In genomic region chr4:36698888-36699287, GRCm38 (mm10) we compare ENCODE assay signal across 25 mouse cellular contexts.
"Had no signal": no experiment of that assay in that cellular context is flagged by ENCODE, and none has a peak within 500 bp of the region (broad histone marks: within the 10 kb centered on the region; RNA-seq: fewer than 3 reads in every experiment).

No protein-coding gene starts in this region.

- H3K9ac ChIP-seq: heart, embryonic 12.5 days; hindbrain, embryonic 12.5 days; hindbrain, embryonic 14.5 days; kidney, embryonic 15.5 days; limb, embryonic 12.5 days had no signal

- H3K27me3 ChIP-seq: heart, embryonic 12.5 days; hindbrain, embryonic 12.5 days; kidney, embryonic 15.5 days; limb, embryonic 12.5 days had no signal

- H3K9me3 ChIP-seq: heart, embryonic 10.5 days; heart, embryonic 12.5 days; hindbrain, embryonic 10.5 days; hindbrain, embryonic 12.5 days; kidney, embryonic 15.5 days; limb, embryonic 10.5 days; limb, embryonic 12.5 days had no signal

- H3K36me3 ChIP-seq: heart, embryonic 10.5 days; heart, embryonic 12.5 days; hindbrain, embryonic 10.5 days; hindbrain, embryonic 12.5 days; kidney, embryonic 15.5 days; limb, embryonic 10.5 days; limb, embryonic 12.5 days had no signal

- ATAC-seq: hindbrain, embryonic 16.5 days; intestine, embryonic 16.5 days had no signal

- H3K27ac ChIP-seq: gastrocnemius, adult 2 months; heart, embryonic 10.5 days; hindbrain, embryonic 10.5 days; hindbrain, embryonic 12.5 days; hindbrain, embryonic 14.5 days; kidney, embryonic 15.5 days; kidney, postnatal 0 days; left cerebral cortex, adult 2 months; limb, embryonic 10.5 days; limb, embryonic 12.5 days had no signal

- H3K4me2 ChIP-seq: heart, embryonic 12.5 days; hindbrain, embryonic 12.5 days; hindbrain, embryonic 14.5 days; kidney, embryonic 15.5 days; limb, embryonic 12.5 days had no signal

- H3K4me1 ChIP-seq: heart, embryonic 10.5 days; heart, embryonic 12.5 days; hindbrain, embryonic 10.5 days; hindbrain, embryonic 12.5 days; kidney, embryonic 15.5 days; limb, embryonic 10.5 days; limb, embryonic 12.5 days had no signal

- DNase-seq: gastrocnemius, adult 2 months; gastrocnemius, postnatal 10 days; gastrocnemius, postnatal 25 days; heart, adult 18-20 months; heart, postnatal 10 days; heart, postnatal 4 days; kidney, adult 11 months; kidney, adult 2 months; kidney, adult 9 months; kidney, postnatal 14 days; kidney, postnatal 36 days; layer of hippocampus, adult 9-11 months; layer of hippocampus, postnatal 36 days had no signal

- H3K4me3 ChIP-seq: gastrocnemius, adult 2 months; heart, embryonic 10.5 days; heart, embryonic 12.5 days; hindbrain, embryonic 10.5 days; hindbrain, embryonic 12.5 days; kidney, embryonic 15.5 days; left cerebral cortex, adult 2 months; limb, embryonic 10.5 days; limb, embryonic 12.5 days had no signal
